Mouse (Mus musculus): ENCODE results near the gene Usp8. TPM values are rescaled to one million over a fixed set of nuclear protein-coding genes. Genes with fewer than 3 reads are reported as not detected.
A peak's percentile ranks its signal among the peaks of the same experiment; 100 is the strongest.

The Usp8 gene
- total and polyA plus RNA-seq, 2 experiments from 2014 or later: 9.0 to 19.0 TPM

GRCm38 (mm10) chr2:126755664-126756063 is 48.5 kb downstream of the Usp8 start:
- peaks cover 96% of the 10 kb centered on the region for H3K36me3 ChIP-seq (replicated peaks; ENCODE audit: control insufficient read depth, insufficient read depth, low read length)
- TF ChIP-seq EP300 (IDR thresholded peaks at IDR 0.05; ENCODE audit: low read depth) (no peak), CTCF (IDR thresholded peaks at IDR 0.05; ENCODE audit: low read depth) (no peak)
- WGBS: 84% methylated on average over 6 of the region's 6 CpGs
- H3K4me2 ChIP-seq (ENCODE audit: low read depth, low read length): no peak overlapping the region
- H3K27me3 ChIP-seq (ENCODE audit: control insufficient read depth, insufficient read depth, low read length): no peaks in the 10 kb centered on the region
- no peak overlapping the region for H3K27ac ChIP-seq (ENCODE audit: low read depth)
- H3K9ac ChIP-seq (replicated peaks; ENCODE audit: low read depth, low read length): no peak overlapping the region
- no peak for DNase-seq (ENCODE audit: low spot score)
- no peak overlapping the region for H3K4me3 ChIP-seq (ENCODE audit: low read depth, low read length)
- H3K4me1 ChIP-seq (ENCODE audit: control insufficient read depth, insufficient read depth): no peaks in the 10 kb centered on the region
- no peaks in the 10 kb centered on the region for H3K9me3 ChIP-seq (replicated peaks; ENCODE audit: control insufficient read depth, low read length)
- ATAC-seq (ENCODE audit: insufficient read depth, low read depth): no peak

GRCm38 (mm10) chr2:126759351-126759750 is 52.2 kb downstream of the Usp8 start:
- ATAC-seq (ENCODE audit: insufficient read depth, low read depth) (no peak), DNase-seq (ENCODE audit: low spot score) (no peak)
- TF ChIP-seq CTCF (IDR thresholded peaks at IDR 0.05; ENCODE audit: low read depth): no peak
- no peak for TF ChIP-seq EP300 (IDR thresholded peaks at IDR 0.05; ENCODE audit: low read depth)
- H3K36me3 ChIP-seq (replicated peaks; ENCODE audit: control insufficient read depth, insufficient read depth, low read length): peaks cover 88% of the 10 kb centered on the region
- no peak overlapping the region for H3K9ac ChIP-seq (replicated peaks; ENCODE audit: low read depth, low read length)
- no peaks in the 10 kb centered on the region for H3K4me1 ChIP-seq (ENCODE audit: control insufficient read depth, insufficient read depth)
- H3K27ac ChIP-seq (ENCODE audit: low read depth): no peak overlapping the region
- no peaks in the 10 kb centered on the region for H3K27me3 ChIP-seq (ENCODE audit: control insufficient read depth, insufficient read depth, low read length)
- H3K4me3 ChIP-seq (ENCODE audit: low read depth, low read length): no peak overlapping the region
- H3K4me2 ChIP-seq (ENCODE audit: low read depth, low read length): no peak overlapping the region
- no peaks in the 10 kb centered on the region for H3K9me3 ChIP-seq (replicated peaks; ENCODE audit: control insufficient read depth, low read length)
- 90% methylated on average over 7 of the region's 7 CpGs for WGBS

- no peak overlapping the region for H3K4me3 ChIP-seq (ENCODE audit: low read depth, low read length)
- H3K27ac ChIP-seq (ENCODE audit: low read depth): no peak overlapping the region
- TF ChIP-seq CTCF (IDR thresholded peaks at IDR 0.05; ENCODE audit: low read depth): no peak
- no peak for TF ChIP-seq EP300 (IDR thresholded peaks at IDR 0.05; ENCODE audit: low read depth)
- peaks cover 23% of the 10 kb centered on the region for H3K36me3 ChIP-seq (replicated peaks; ENCODE audit: control insufficient read depth, insufficient read depth, low read length)
- 27% methylated on average over 11 of the region's 11 CpGs for WGBS
- ATAC-seq (ENCODE audit: insufficient read depth, low read depth) (no peak), DNase-seq (ENCODE audit: low spot score) (no peak)
- no peak overlapping the region for H3K9ac ChIP-seq (replicated peaks; ENCODE audit: low read depth, low read length)
- H3K4me2 ChIP-seq (ENCODE audit: low read depth, low read length): 0 out of 2 replicates have a peak overlapping the region, but pooled peaks have one; percentile 8
- no peaks in the 10 kb centered on the region for H3K4me1 ChIP-seq (ENCODE audit: control insufficient read depth, insufficient read depth)
- no peaks in the 10 kb centered on the region for H3K27me3 ChIP-seq (ENCODE audit: control insufficient read depth, insufficient read depth, low read length)
- H3K9me3 ChIP-seq (replicated peaks; ENCODE audit: control insufficient read depth, low read length): no peaks in the 10 kb centered on the region
Observed at GRCm38 (mm10) chr2:126765867-126766582, 58.9 kb downstream of the Usp8 start.

- 96% methylated on average over 3 of the region's 3 CpGs for WGBS
- TF ChIP-seq EP300 (IDR thresholded peaks at IDR 0.05; ENCODE audit: low read depth): no peak
- peak; percentile 7; the same call in 1 of the 2 replicates for TF ChIP-seq CTCF (IDR thresholded peaks at IDR 0.05; ENCODE audit: low read depth)
- DNase-seq (ENCODE audit: low spot score): no peak
- peaks cover 7% of the 10 kb centered on the region for H3K36me3 ChIP-seq (replicated peaks; ENCODE audit: control insufficient read depth, insufficient read depth, low read length)
- H3K9ac ChIP-seq (replicated peaks; ENCODE audit: low read depth, low read length): no peak overlapping the region
- H3K4me2 ChIP-seq (ENCODE audit: low read depth, low read length): no peak overlapping the region
- ATAC-seq (ENCODE audit: insufficient read depth, low read depth): no peak
- no peaks in the 10 kb centered on the region for H3K27me3 ChIP-seq (ENCODE audit: control insufficient read depth, insufficient read depth, low read length)
- H3K4me1 ChIP-seq (ENCODE audit: control insufficient read depth, insufficient read depth): no peaks in the 10 kb centered on the region
- H3K27ac ChIP-seq (ENCODE audit: low read depth): no peak overlapping the region
- H3K4me3 ChIP-seq (ENCODE audit: low read depth, low read length): no peak overlapping the region
- H3K9me3 ChIP-seq (replicated peaks; ENCODE audit: control insufficient read depth, low read length): no peaks in the 10 kb centered on the region
Observed at GRCm38 (mm10) chr2:126767599-126767998, 60.5 kb downstream of the Usp8 start.

- Histone ChIP-seq H3K4me3 (ENCODE audit: low read depth, low read length) (no peak overlapping the region), H3K9me3 (replicated peaks; ENCODE audit: control insufficient read depth, low read length) (no peaks in the 10 kb centered on the region), H3K27me3 (ENCODE audit: control insufficient read depth, insufficient read depth, low read length) (no peaks in the 10 kb centered on the region), H3K4me2 (ENCODE audit: low read depth, low read length) (no peak overlapping the region), H3K27ac (ENCODE audit: low read depth) (no peak overlapping the region), H3K4me1 (ENCODE audit: control insufficient read depth, insufficient read depth) (no peaks in the 10 kb centered on the region), H3K9ac (replicated peaks; ENCODE audit: low read depth, low read length) (no peak overlapping the region), H3K36me3 (replicated peaks; ENCODE audit: control insufficient read depth, insufficient read depth, low read length) (0 out of 2 replicates have a peak, but pooled peaks cover under 1% of the 10 kb centered on the region)
- WGBS: 73% methylated on average over 4 of the region's 4 CpGs
- ATAC-seq (ENCODE audit: insufficient read depth, low read depth): no peak
- TF ChIP-seq CTCF (IDR thresholded peaks at IDR 0.05; ENCODE audit: low read depth) (peak; percentile 40), EP300 (IDR thresholded peaks at IDR 0.05; ENCODE audit: low read depth) (no peak)
- DNase-seq (ENCODE audit: low spot score): no peak
Observed at GRCm38 (mm10) chr2:126768194-126768593, 61.1 kb downstream of the Usp8 start.

Measured in heart, postnatal 0 days (tissue).